Mouse (Mus musculus) frontal cortex, postnatal 14 days (tissue): Measurements from ENCODE around the gene Ppp2ca.
"Not testable (repeated sequence)": the region's sequence is repeated elsewhere in the genome, so short reads cannot be mapped to it uniquely, and the experiment has no call there.

ENCODE experiments used
- DNase-seq, 2 experiments: peaks; one replicate each; pipeline ENCODE4 v3.0.0; 2022; ENCODE audit warnings: low spot score in 2 of 2

Gene Ppp2ca

GRCm38 (mm10) chr11:52094568-52094967, 3.9 kb upstream of the Ppp2ca start:
- DNase-seq, result no peak

DNA sequence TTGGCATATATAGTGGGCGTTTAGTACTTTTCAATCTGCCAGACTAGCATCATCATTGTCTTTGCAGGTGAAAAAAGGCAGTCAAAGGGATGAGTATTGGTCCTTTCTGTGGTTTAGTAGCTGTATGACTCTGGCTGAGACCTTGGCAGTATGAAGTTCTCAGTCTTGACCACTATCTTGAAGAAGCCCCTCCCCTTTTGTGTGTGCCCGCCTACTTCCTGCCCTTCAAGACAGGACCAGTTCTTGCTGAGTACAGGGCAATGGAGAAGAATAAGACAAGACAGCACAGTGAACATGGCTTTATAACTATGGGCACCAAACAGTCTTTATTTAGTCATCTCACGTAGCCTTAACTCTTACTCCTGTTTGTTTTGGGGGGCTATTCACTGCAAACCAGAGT, 1.5 kb upstream of the Ppp2ca start:
- DNase-seq, result no peak

DNA sequence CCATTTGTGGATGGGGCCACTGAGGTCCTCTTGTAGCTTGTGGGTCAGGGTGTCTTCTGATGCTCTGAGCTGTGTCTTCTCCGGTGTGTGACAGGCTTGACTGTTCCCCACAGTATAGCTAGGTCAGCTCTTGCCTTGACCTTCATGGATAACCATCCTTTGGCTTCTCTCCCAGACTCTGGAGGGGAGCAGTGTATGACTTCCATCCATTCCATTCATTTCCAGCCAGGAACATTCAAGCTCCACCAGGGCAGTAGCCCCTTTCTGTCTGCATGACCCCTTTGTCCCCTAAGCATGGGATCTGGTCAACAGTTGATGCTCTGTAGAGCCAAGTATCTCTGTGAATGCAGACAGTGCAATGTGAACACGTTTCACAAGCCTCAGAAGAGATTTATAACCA, 885 bp upstream of the Ppp2ca start:
- DNase-seq, result no peak

GRCm38 (mm10) chr11:52099031-52099761, 715 bp downstream of the Ppp2ca start:
- peak; percentile 52 to 62 for DNase-seq

- no peak for DNase-seq
Measured at GRCm38 (mm10) chr11:52099771-52100219, 1.3 kb downstream of the Ppp2ca start.

GRCm38 (mm10) chr11:52102977-52103376, 4.5 kb downstream of the Ppp2ca start:
- DNase-seq, result no peak

DNA sequence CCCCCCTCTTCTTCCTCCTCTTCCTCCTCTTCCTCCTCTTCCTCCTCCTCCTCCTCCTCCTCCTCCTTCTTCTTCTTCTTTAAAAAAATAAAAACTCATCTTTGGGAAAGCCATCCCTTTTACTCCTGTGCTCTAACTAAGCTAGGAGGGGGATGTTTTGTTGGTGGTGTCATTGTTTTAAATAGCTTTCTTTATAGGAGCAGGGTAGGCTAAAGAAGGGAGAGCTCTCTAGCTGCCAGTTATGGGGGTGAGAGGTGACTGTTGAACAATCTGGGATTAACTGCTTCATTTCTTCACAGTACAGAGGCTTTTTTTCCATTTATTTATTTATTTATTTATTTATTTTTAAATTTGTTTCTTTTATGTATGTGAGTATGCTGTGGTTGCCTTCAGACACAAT, 7.0 kb downstream of the Ppp2ca start:
- DNase-seq, result no peak

- no peak for DNase-seq
Measured at GRCm38 (mm10) chr11:52106037-52106436, 7.6 kb downstream of the Ppp2ca start.

DNA sequence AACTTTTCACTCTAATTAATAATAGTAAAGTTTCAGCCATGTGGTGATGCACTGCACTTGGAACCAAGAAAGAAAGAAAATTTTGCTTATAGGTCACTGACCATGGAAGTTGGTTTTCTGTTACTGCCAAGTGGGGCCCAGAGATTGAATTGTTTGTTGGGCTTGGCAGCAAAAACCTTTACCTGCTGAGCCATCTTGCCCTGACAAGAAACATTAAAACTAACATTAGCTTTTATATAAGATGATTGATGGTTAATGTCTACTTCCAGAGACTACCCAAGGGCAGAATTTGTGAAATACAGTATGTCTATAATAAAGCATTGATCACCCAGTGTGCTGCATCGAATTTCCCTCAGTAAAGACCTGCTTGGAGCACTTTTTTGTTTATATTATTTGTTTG, 8.0 kb downstream of the Ppp2ca start:
- DNase-seq, result no peak

GRCm38 (mm10) chr11:52108796-52109195, 10.3 kb downstream of the Ppp2ca start:
- no peak for DNase-seq

GRCm38 (mm10) chr11:52109421-52109820, 10.9 kb downstream of the Ppp2ca start:
- DNase-seq, result no peak

DNA sequence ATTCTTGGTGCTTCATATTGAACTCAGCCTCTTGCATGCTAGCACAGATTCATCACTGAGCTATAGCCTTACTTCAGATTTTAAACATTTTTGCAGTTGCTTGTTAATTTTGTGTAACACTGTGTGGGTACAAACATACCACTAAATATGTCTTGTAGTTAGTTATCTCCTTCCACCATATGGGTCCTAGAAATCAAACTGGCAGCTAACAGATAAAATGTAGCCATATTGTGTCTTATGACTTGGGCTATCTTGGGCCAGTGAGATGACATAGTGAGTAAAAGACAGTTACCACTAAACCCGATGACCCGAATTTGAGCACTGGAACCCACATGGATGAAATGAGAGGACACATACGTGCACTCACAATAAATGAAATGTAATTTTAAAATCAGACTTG, 17.0 kb downstream of the Ppp2ca start:
- no peak for DNase-seq

DNA sequence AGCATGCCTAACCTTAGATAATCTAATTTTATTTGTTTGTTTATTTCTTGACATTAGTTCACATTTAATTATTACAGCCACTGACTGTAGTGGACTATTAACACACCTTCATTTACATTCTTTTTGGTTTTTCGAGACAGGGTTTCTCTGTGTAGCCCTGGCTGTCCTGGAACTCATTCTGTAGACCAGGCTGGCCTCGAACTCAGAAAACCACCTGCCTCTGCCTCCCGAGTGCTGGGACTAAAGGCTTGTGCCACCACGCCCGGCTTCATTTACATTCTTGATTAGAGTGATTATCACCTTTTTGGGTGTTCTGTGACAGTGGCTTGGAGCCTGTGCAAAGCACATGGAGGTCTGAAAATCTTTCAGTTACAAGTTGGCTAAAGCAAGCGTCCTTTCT, 17.6 kb downstream of the Ppp2ca start:
- not testable (repeated sequence) for DNase-seq

DNA sequence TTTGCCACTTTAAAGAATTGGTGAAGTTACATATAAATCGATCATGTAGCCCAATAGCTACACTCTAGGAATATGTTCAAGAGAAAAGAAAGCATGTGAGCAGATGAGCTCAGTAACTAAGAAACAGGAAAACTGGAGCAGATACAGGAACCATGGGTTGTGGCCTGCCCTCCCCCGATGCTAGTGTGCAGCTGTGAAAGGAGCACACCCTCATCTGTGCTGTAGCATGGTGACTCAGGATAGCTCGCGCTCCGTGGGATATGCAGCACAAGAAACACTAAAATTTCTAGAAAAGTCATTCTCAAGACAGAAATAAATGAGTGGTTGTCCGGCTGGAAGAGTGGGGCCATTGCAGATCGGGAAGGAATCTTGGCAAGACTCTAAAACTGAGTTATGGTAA, 18.7 kb downstream of the Ppp2ca start:
- DNase-seq, result no peak

GRCm38 (mm10) chr11:52120415-52120814, 21.9 kb downstream of the Ppp2ca start:
- not testable (repeated sequence) for DNase-seq

DNA sequence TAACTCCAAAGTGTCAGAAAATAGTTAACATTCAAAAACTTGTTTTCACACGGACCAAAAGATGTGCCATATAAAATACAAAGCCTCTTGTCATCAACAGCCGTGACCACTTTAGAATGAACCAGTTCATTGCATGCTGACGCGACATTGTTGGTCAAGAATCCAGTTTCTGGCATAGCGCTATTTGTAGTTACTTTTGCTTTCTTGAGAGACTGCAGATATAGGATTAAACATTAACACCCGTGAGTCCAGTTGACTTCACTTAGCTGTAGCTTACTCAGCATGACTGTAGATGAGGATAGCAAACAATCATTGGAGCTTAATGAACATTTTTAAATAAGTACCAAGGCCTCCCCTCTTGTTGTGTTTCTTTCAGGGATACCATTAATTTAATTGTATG, 23.6 kb downstream of the Ppp2ca start:
- no peak for DNase-seq

- DNase-seq, result no peak
Measured at GRCm38 (mm10) chr11:52124468-52124867, 26.0 kb downstream of the Ppp2ca start.

DNA sequence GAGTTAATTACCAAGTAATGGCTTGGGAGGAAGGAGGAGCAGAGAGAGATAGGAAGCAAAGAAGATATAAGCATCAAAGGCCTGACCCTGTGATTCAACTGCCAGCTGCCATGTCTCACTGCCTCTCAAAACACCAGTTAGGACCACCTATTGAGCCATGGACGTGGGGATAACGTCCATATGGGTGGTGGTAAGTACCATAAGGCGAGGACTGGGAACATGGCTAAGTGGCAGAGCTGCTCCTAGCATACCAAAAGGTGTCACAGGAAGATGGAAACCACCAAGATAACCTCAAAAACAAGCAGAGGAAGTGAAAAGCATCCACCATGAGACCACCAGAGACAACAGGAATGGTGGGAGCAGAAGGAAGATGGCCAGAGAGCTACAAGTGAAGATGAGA, 28.7 kb downstream of the Ppp2ca start:
- DNase-seq, result no peak

DNA sequence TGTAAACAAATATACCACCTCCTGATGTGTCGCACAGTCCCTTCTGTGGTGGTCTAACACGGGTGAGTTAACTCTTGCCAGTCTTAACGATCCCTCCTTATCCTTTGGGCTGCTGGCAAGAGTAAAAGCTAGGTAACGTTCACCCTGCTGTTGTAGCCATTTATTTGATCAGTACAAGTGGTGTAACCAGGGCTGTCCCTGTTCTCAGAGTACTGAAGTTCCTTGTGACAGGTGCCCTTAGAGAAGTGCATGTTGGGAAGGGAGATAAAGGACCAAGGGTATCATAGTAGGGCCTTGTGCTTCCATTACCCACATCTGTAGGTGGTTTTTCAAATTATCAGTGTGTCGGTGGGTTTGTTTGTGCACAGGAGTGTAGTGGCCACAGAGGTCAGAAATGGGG, 29.3 kb downstream of the Ppp2ca start:
- DNase-seq, result no peak

- no peak for DNase-seq
Measured at GRCm38 (mm10) chr11:52128316-52129061, 30.0 kb downstream of the Ppp2ca start.

- peak; percentile 25 to 35 for DNase-seq
Measured at GRCm38 (mm10) chr11:52129171-52129570, 30.7 kb downstream of the Ppp2ca start.

DNA sequence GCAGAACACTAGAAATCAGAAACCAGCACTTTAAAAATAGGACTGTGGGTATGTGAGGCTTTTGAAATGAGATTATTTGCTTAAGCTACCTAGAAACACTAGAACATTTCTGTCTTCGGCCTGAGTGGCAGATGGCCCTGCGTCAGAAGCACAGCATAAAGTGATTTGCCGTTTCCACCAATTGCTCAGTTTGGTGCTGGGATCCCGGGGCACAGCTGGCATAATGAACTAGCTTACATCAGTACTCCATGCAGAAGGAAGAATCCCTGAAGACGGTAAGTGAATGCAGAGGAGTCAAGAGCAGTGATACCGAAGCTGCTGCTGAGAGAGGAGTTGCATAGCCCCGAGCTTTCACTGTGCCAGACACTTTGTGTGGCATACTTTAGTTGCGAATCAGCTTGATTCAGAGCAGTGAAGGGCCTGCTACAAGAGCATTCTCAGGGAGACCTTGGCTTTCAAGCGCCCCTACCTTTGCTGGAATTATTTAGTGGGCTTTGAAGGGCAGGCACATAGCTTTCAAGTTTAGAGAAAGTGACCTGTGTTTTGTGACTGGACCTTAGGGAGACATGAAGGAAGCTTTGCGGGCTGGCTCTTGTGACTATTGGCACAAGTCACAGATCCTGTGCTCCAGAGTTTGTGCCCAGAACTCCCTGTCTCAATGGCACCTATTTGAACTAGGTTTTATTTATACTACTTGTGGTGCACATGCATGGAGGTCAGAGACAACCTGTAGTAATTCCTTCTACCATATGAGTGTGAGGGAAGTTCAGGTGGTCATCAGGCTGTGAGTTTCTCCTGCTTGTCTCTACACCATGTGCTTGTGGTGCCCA, 31.4 kb downstream of the Ppp2ca start:
- peak; percentile 67 to 72 for DNase-seq
